Mouse (Mus musculus) intestine, embryonic 14.5 days (tissue): ENCODE data around the gene Postn. TPM values are rescaled to one million over a fixed set of nuclear protein-coding genes. Genes with fewer than 3 reads are reported as not detected.

Source experiments
- ATAC-seq: fragments of 200-750 bp; cut with Nextera tagmentation; replicated peaks from 2 replicates; pipeline ENCODE4 v1.8.0; 2017; ENCODE audit warnings: low read depth, moderate number of reproducible peaks, moderate TSS enrichment, moderate library complexity; ENCODE audit not compliant: low FRiP score, low TSS enrichment
- DNase-seq: peaks from one replicate; pipeline ENCODE4 v3.0.0-alpha.2; 2018; ENCODE audit warnings: low spot score
- H3K27ac ChIP-seq: fragments of 300-500 bp; sonication (generic); 2 replicates; pipeline ENCODE4 v1.5.1; 2014; ENCODE audit warnings: low read depth, mild to moderate bottlenecking, control low read depth
- H3K27me3 ChIP-seq: fragments of 300-500 bp; sonication (generic); replicated peaks from 2 replicates; pipeline ENCODE4 v1.6.1; 2014; ENCODE audit warnings: low read length, control low read depth; ENCODE audit not compliant: control insufficient read depth, insufficient read depth
- H3K36me3 ChIP-seq: fragments of 300-500 bp; sonication (generic); 2 replicates; pipeline ENCODE4 v1.6.1; 2014; ENCODE audit warnings: low read length, control low read depth; ENCODE audit not compliant: control insufficient read depth, insufficient read depth
- H3K4me1 ChIP-seq: fragments of 300-500 bp; sonication (generic); replicated peaks from 2 replicates; pipeline ENCODE4 v1.6.1; 2014; ENCODE audit warnings: low read length, control low read depth, mixed read lengths; ENCODE audit not compliant: control insufficient read depth, insufficient read depth
- H3K4me2 ChIP-seq: fragments of 300-500 bp; sonication (generic); 2 replicates; pipeline ENCODE4 v1.6.1; 2014; ENCODE audit warnings: low read length
- H3K4me3 ChIP-seq: fragments of 300-500 bp; sonication (generic); 2 replicates; pipeline ENCODE4 v1.5.1; 2014; ENCODE audit warnings: low read depth, low read length, control low read depth, mixed read lengths
- H3K9ac ChIP-seq: fragments of 300-500 bp; sonication (generic); 2 replicates; pipeline ENCODE4 v1.6.1; 2014; ENCODE audit warnings: mild to moderate bottlenecking, low read length
- H3K9me3 ChIP-seq: fragments of 300-500 bp; sonication (generic); 2 replicates; pipeline ENCODE4 v1.6.1; 2016; ENCODE audit warnings: low read length, control low read depth; ENCODE audit not compliant: control insufficient read depth
- WGBS: fragments of 180-500 bp; shearing (Covaris S2); extraction: QIAGEN DNeasy Blood & Tissue Kit; methylation state at CpG from one replicate; pipeline ENCODE4 v1.1.7; 2014; 5-methylcytosine and 5-hydroxymethylcytosine counted together
- polyA plus RNA-seq: library from polyadenylated mRNA; unstranded; fragments of >200 nt; fragmentation: Nextera tagmentation; extraction: Ambion mirVana; gene quantifications from 2 replicates; pipeline ENCODE4 v1.2.1, GENCODE M21; 2014

The Postn gene
- polyA plus RNA-seq, 1 experiment from 2014 or later, result 122 TPM

GRCm38 (mm10) chr3:54421666-54422065, 60.8 kb downstream of the Postn start:
- no peaks in the 10 kb centered on the region for H3K9me3 ChIP-seq
- no peaks in the 10 kb centered on the region for H3K27me3 ChIP-seq
- H3K4me3 ChIP-seq, result no peak overlapping the region
- H3K4me2 ChIP-seq, result no peak overlapping the region
- ATAC-seq (no peak), DNase-seq (no peak)
- no peak overlapping the region for H3K27ac ChIP-seq
- no peak overlapping the region for H3K9ac ChIP-seq
- H3K4me1 ChIP-seq, result peaks cover 12% of the 10 kb centered on the region
- 94% methylated on average over 2 of the region's 2 CpGs for WGBS
- no peaks in the 10 kb centered on the region for H3K36me3 ChIP-seq

- 78% methylated on average over 4 of the region's 4 CpGs for WGBS
- ATAC-seq, result no peak
- H3K9me3 ChIP-seq, result no peaks in the 10 kb centered on the region
- H3K27me3 ChIP-seq, result no peaks in the 10 kb centered on the region
- peaks cover 4% of the 10 kb centered on the region; the same call in 1 of the 2 replicates for H3K4me1 ChIP-seq
- H3K9ac ChIP-seq, result no peak overlapping the region
- H3K4me3 ChIP-seq, result no peak overlapping the region
- DNase-seq, result no peak
- no peak overlapping the region for H3K27ac ChIP-seq
- no peak overlapping the region for H3K4me2 ChIP-seq
- H3K36me3 ChIP-seq, result no peaks in the 10 kb centered on the region
Observed at GRCm38 (mm10) chr3:54424146-54424545, 63.2 kb downstream of the Postn start.

DNA sequence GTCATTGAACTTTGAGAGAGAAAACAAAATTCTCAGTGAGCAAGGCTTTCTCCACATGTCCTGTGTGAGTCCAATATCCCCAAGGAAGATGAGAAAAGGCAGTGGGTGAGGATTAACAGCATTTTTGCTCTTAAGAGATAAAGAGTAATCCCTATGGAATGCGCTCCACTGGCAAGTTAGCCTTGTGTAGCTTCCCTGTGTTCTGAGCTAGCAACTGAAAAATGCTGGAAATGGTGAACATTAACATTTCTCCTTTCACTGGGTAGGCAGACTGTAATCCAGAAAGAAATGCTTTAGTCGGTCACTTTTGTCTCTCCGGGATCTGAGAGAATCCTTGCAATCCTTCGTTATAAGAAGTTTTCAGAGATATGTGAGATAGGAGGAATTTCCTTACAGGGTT, 70.8 kb downstream of the Postn start:
- H3K4me1 ChIP-seq, result no peaks in the 10 kb centered on the region; the same call in 1 of the 2 replicates
- no peak overlapping the region for H3K4me3 ChIP-seq
- H3K27me3 ChIP-seq, result no peaks in the 10 kb centered on the region
- no peak overlapping the region for H3K4me2 ChIP-seq
- DNase-seq (no peak), ATAC-seq (no peak)
- no peaks in the 10 kb centered on the region for H3K9me3 ChIP-seq
- no peak overlapping the region for H3K9ac ChIP-seq
- no peaks in the 10 kb centered on the region for H3K36me3 ChIP-seq
- H3K27ac ChIP-seq, result no peak overlapping the region
- 69% methylated on average over 4 of the region's 4 CpGs for WGBS

DNA sequence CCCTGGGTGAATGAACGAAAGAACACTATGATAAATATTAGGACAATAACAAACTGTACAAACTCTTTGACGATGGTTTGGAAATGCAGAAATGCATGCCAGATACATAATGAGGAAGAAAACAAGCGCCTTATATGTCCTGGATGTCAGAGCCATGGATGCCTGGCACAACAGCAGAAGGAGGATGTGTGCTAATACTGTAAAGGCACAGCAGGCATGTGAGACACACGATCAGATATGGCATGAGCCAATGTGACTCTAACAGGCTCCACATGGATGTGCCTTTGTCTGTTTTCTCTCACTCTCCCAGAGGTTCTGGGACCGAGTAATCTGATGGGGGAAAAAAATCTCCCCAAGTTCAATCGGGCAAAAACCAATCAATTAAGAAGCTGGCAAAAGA, 71.3 kb downstream of the Postn start:
- Histone ChIP-seq H3K27me3 (no peaks in the 10 kb centered on the region), H3K9me3 (no peaks in the 10 kb centered on the region), H3K36me3 (no peaks in the 10 kb centered on the region), H3K27ac (no peak overlapping the region), H3K4me2 (no peak overlapping the region), H3K4me1 (no peaks in the 10 kb centered on the region; the same call in 1 of the 2 replicates), H3K4me3 (no peak overlapping the region), H3K9ac (no peak overlapping the region)
- DNase-seq (no peak), ATAC-seq (no peak)
- WGBS, result 56% methylated on average over 6 of the region's 6 CpGs

- WGBS, result 79% methylated on average over 4 of the region's 4 CpGs
- Histone ChIP-seq H3K27me3 (no peaks in the 10 kb centered on the region), H3K36me3 (no peaks in the 10 kb centered on the region), H3K27ac (no peak overlapping the region), H3K4me2 (no peak overlapping the region), H3K4me3 (no peak overlapping the region), H3K4me1 (no peaks in the 10 kb centered on the region; the same call in 1 of the 2 replicates), H3K9me3 (no peaks in the 10 kb centered on the region), H3K9ac (no peak overlapping the region)
- DNase-seq, result no peak
- ATAC-seq, result no peak
Observed at GRCm38 (mm10) chr3:54432605-54433004, 71.7 kb downstream of the Postn start.

- no peak for ATAC-seq
- Histone ChIP-seq H3K9me3 (no peaks in the 10 kb centered on the region), H3K27me3 (no peaks in the 10 kb centered on the region), H3K27ac (no peak overlapping the region), H3K9ac (no peak overlapping the region), H3K36me3 (no peaks in the 10 kb centered on the region), H3K4me3 (no peak overlapping the region), H3K4me2 (no peak overlapping the region), H3K4me1 (no peaks in the 10 kb centered on the region; the same call in 1 of the 2 replicates)
- WGBS, result 86% methylated on average over 6 of the region's 6 CpGs
- no peak for DNase-seq
Observed at GRCm38 (mm10) chr3:54434571-54434970, 73.7 kb downstream of the Postn start.

- ATAC-seq, result no peak
- no peak overlapping the region for H3K4me2 ChIP-seq
- no peak overlapping the region for H3K27ac ChIP-seq
- no peak for DNase-seq
- no peaks in the 10 kb centered on the region for H3K27me3 ChIP-seq
- WGBS, result 46% methylated on average over 1 of the region's 1 CpGs
- no peak overlapping the region for H3K9ac ChIP-seq
- no peaks in the 10 kb centered on the region for H3K9me3 ChIP-seq
- H3K4me3 ChIP-seq, result no peak overlapping the region
- H3K36me3 ChIP-seq, result no peaks in the 10 kb centered on the region
- no peaks in the 10 kb centered on the region; the same call in 1 of the 2 replicates for H3K4me1 ChIP-seq
Observed at GRCm38 (mm10) chr3:54436373-54436964, 75.6 kb downstream of the Postn start.

Other genes with a start within 250 kb of the Postn start
- gene Trpc4, start 205.1 kb upstream of the Postn start, polyA plus RNA-seq, result 5.0 and 6.5 TPM in 2 replicates